Mouse (Mus musculus) neural tube, embryonic 15.5 days (tissue): ENCODE results near the gene Gm36864. TPM values are rescaled to one million over a fixed set of nuclear protein-coding genes. Genes with fewer than 3 reads are reported as not detected.
A peak's percentile ranks its signal among the peaks of the same experiment; 100 is the strongest.

ENCODE experiments used
- ATAC-seq: fragments of 200-750 bp; cut with Nextera tagmentation; 2 replicates; pipeline ENCODE4 v1.8.0; 2017; ENCODE audit warnings: mild to moderate bottlenecking, moderate TSS enrichment, moderate library complexity; ENCODE audit not compliant: low FRiP score
- H3K27ac ChIP-seq: fragments of 300-500 bp; sonication (generic); replicated peaks from 2 replicates; pipeline ENCODE4 v1.5.1; 2015; ENCODE audit warnings: mild to moderate bottlenecking, inconsistent platforms
- H3K27me3 ChIP-seq: fragments of 300-500 bp; sonication (generic); replicated peaks from 2 replicates; pipeline ENCODE4 v1.6.1; 2015; ENCODE audit warnings: inconsistent platforms
- H3K36me3 ChIP-seq: fragments of 300-500 bp; sonication (generic); 2 replicates; pipeline ENCODE4 v1.6.1; 2015; ENCODE audit warnings: inconsistent platforms
- H3K4me1 ChIP-seq: fragments of 300-500 bp; sonication (generic); 2 replicates; pipeline ENCODE4 v1.6.1; 2015; ENCODE audit warnings: inconsistent platforms
- H3K4me2 ChIP-seq: fragments of 300-500 bp; sonication (generic); 2 replicates; pipeline ENCODE4 v1.6.1; 2015; ENCODE audit warnings: inconsistent platforms, mild to moderate bottlenecking, moderate library complexity
- H3K4me3 ChIP-seq: fragments of 300-500 bp; sonication (generic); replicated peaks from 2 replicates; pipeline ENCODE4 v1.5.1; 2015; ENCODE audit warnings: mild to moderate bottlenecking, inconsistent platforms
- H3K9ac ChIP-seq: fragments of 300-500 bp; sonication (generic); replicated peaks from 2 replicates; pipeline ENCODE4 v1.6.1; 2015; ENCODE audit warnings: mild to moderate bottlenecking, inconsistent platforms
- H3K9me3 ChIP-seq: fragments of 300-500 bp; sonication (generic); replicated peaks from 2 replicates; pipeline ENCODE4 v1.6.1; 2016; ENCODE audit warnings: inconsistent platforms
- WGBS: fragments of 180-500 bp; shearing (Covaris S2); methylation state at CpG from one replicate; pipeline ENCODE4 v1.1.7; 2015; ENCODE audit warnings: mixed read lengths; 5-methylcytosine and 5-hydroxymethylcytosine counted together
- polyA plus RNA-seq: library from polyadenylated mRNA; unstranded; fragments of >200 nt; fragmentation: Nextera tagmentation; extraction: Ambion mirVana; gene quantifications from 2 replicates; pipeline ENCODE4 v1.2.1, GENCODE M21; 2015

Gene Gm36864
- polyA plus RNA-seq, 1 experiment from 2014 or later: not detected

DNA sequence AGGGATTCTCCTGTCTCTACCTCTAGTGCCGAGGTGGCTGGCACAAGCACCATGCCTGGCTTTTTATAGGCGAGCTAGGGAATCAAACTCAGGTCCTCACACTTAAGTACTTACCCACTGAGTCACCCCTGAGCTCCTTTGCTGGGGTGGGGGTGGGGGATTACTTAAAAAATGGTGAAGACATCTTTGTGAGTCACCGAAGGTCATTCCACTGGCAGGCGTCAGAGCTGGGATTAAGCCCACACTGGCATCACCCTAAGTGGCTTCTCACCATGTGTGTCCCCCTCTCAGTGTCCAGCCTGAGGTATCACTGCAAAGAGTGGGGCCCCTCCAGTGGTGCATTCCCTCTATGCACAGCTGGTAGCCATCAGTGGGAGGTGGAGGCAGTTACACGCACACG is 24.4 kb downstream of the Gm36864 start:
- no peak overlapping the region for H3K4me3 ChIP-seq
- peaks cover 7% of the 10 kb centered on the region for H3K4me1 ChIP-seq
- H3K36me3 ChIP-seq: no peaks in the 10 kb centered on the region
- ATAC-seq: no peak
- H3K27ac ChIP-seq: no peak overlapping the region
- 77% methylated on average over 6 of the region's 6 CpGs for whole genome bisulfite sequencing
- no peak overlapping the region for H3K4me2 ChIP-seq
- H3K27me3 ChIP-seq: 0 out of 2 replicates have a peak, but pooled peaks cover 8% of the 10 kb centered on the region
- H3K9me3 ChIP-seq: no peaks in the 10 kb centered on the region
- no peak overlapping the region for H3K9ac ChIP-seq

DNA sequence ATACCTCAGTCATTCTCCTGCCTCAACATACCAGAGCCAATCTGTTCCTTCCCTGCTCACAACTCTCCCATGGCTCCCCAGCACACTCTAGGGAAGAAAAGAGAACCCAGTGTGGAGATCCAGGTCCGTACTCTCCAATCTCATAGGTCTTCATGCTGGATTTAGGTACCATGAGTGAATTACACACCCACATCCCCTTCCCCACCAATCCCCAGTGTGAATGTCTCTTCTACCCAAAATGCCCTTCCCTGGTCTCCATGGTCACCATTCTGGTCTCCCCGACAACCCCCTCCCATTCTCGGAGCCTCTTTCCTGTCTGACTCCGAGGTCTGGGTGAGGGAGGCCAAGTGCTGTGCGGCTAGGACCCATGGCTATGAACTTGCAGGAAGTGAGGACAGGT is 25.2 kb downstream of the Gm36864 start, which contains the start of gene Gm15517:
TSS of gene Gm15517 (plus strand) at position 301 of the 400 bp plus-strand sequence.
- no peak within 1 kb of the TSS for H3K4me3 ChIP-seq
- WGBS: 46% methylated on average over 5 of the region's 5 CpGs
- no peak within 1 kb of the TSS for H3K27ac ChIP-seq
- H3K4me2 ChIP-seq: no peak within 1 kb of the TSS
- no peaks in the 10 kb centered on the region for H3K36me3 ChIP-seq
- no peaks in the 10 kb centered on the region for H3K9me3 ChIP-seq
- H3K27me3 ChIP-seq: 0 out of 2 replicates have a peak, but pooled peaks cover 11% of the 10 kb centered on the region
- H3K9ac ChIP-seq: no peak within 1 kb of the TSS
- H3K4me1 ChIP-seq: peaks cover 7% of the 10 kb centered on the region
- ATAC-seq: no peak

DNA sequence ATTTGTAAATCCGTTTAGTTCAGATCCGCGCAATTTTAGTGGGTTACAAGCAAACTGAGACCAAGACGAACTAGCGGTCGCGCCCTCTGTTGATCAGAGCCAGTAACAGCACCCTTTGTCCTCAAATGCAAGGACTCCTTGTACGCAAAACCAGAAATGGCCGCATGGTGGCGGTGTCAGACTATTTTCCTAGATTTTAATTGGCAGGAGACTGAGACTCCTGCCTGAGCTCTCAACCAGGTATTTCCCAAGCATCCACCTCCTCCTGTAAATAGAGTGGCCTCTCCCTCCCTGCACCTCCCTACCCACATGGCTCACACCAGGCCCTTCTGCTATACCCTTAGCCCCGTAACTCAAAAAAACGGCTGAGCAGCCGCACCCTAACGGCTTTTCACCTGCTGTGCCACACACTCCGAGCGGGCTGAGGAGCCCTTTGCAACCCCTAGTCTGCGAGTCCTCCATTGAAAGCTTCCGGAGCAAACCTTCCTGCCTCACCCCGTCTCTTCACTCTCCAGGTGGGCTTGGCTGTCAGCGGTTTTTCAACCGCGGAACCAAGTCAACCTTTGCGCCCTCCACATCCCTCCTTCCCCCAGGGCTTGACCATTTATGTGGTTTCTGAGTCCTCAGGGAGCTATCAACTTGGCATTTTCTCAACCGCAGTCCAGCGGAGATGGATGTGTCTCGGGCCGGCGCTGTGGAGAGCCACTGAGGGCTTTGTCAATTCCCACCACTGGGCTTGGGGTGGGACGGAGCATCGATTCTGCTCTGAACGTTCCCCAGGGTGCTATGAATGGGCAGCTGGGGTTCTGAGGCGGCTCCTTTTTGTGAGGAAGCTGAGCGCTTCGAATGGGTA is 27.0 kb downstream of the Gm36864 start:
- WGBS: 1% methylated on average over 34 of the region's 34 CpGs
- H3K36me3 ChIP-seq: no peaks in the 10 kb centered on the region
- peak overlapping the region; percentile 47 for H3K9ac ChIP-seq
- H3K4me3 ChIP-seq: peak overlapping the region; percentile 38
- H3K27me3 ChIP-seq: 0 out of 2 replicates have a peak, but pooled peaks cover 11% of the 10 kb centered on the region
- ATAC-seq: peak; percentile 87
- H3K4me1 ChIP-seq: peaks cover 7% of the 10 kb centered on the region
- peak overlapping the region; percentile 76 for H3K4me2 ChIP-seq
- H3K27ac ChIP-seq: peak overlapping the region; percentile 75
- H3K9me3 ChIP-seq: no peaks in the 10 kb centered on the region

DNA sequence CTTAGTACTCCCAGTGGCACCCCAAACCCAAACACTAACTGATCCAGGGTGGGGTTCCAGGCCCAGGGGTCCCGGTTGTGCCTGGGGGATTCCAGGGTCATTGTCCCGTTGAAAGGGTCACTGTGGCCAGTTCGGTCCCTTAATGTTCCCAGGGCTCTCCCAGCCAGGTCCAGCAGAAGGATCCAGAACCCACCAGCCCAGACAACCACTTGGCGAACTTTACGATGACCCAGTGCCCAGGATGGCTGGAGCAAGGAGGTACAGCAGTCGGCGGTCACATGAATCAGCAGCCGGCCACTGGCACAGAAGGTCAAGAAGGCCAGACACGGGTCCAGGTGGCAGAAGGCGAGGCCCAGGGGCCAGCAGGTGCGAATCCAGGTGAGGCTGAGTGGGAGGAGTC is 32.1 kb downstream of the Gm36864 start:
- Histone ChIP-seq H3K27me3 (peaks cover 7% of the 10 kb centered on the region; the same call in 1 of the 2 replicates), H3K4me2 (no peak overlapping the region), H3K36me3 (no peaks in the 10 kb centered on the region), H3K9ac (no peak overlapping the region), H3K9me3 (no peaks in the 10 kb centered on the region), H3K4me1 (peaks cover 4% of the 10 kb centered on the region), H3K27ac (no peak overlapping the region), H3K4me3 (no peak overlapping the region)
- 83% methylated on average over 11 of the region's 11 CpGs for WGBS
- ATAC-seq: no peak

DNA sequence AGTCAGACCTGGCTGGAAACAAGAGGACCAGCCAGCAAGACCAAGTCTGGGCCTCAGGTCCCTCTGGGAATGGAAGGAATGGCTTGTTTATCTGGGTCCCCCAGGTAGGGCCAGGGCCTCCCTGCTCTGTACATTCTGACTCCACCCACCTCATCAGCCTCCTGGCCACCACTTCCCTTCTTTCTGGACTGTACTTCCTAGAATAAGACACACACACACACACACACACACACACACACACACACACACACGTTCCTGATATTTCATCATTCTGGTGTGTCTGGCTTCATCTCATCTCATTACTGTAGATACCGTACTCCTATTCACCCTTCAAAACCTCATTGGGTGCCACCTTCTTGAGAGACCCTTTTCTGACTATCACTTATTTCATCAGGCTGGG is 33.4 kb downstream of the Gm36864 start:
- whole genome bisulfite sequencing: 93% methylated on average over 2 of the region's 2 CpGs
- no peak overlapping the region for H3K9ac ChIP-seq
- H3K9me3 ChIP-seq: no peaks in the 10 kb centered on the region
- no peak overlapping the region for H3K27ac ChIP-seq
- H3K27me3 ChIP-seq: peaks cover 18% of the 10 kb centered on the region
- no peak overlapping the region for H3K4me3 ChIP-seq
- H3K4me2 ChIP-seq: no peak overlapping the region
- ATAC-seq: no peak
- H3K4me1 ChIP-seq: no peaks in the 10 kb centered on the region
- H3K36me3 ChIP-seq: no peaks in the 10 kb centered on the region

DNA sequence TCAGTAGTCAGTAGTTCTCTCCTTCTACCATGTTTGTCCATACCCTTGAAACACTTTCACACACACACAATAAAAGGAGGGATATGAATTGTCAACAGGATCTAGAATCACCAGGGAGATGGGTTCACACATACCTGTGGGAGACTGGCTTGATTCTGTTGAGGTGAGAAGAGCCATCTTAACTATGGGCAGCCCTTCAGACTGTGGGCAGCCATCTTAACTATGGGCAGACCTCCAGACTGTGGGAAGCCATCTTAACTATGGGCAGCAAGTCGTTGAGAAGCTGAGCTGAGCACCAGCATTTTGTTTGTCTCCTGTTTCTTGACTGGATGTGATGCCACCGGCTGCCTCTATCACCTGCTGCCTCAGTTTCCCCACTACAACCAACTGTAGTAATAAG is 35.3 kb downstream of the Gm36864 start:
- ATAC-seq: peak; percentile 53; the same call in 1 of the 2 replicates
- no peaks in the 10 kb centered on the region for H3K4me1 ChIP-seq
- no peak overlapping the region for H3K4me2 ChIP-seq
- WGBS: 66% methylated on average over 2 of the region's 2 CpGs
- H3K27me3 ChIP-seq: peaks cover 15% of the 10 kb centered on the region
- no peaks in the 10 kb centered on the region for H3K9me3 ChIP-seq
- no peak overlapping the region for H3K27ac ChIP-seq
- no peaks in the 10 kb centered on the region for H3K36me3 ChIP-seq
- H3K9ac ChIP-seq: no peak overlapping the region
- no peak overlapping the region for H3K4me3 ChIP-seq

DNA sequence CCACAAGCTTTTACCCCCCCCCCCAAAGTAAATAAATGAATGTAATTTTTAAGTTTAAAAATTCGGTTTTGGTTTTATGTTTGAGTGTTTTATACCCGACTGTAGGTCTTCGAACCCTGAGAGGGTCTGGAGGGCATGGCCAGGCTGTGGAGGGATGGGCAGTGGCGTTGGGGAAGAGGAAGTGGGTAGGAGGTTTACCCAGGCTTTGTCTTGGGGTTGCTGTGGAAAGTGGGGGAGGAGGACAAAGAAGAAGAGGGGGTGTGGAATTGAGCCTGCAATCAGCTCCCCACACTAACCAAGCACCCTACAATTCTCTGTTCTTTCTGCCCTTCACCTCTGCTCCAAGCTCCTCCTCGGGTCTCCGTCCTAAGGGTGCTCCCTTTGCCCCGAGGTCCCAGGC is 36.6 kb downstream of the Gm36864 start:
- H3K9ac ChIP-seq: no peak overlapping the region
- 89% methylated on average over 7 of the region's 7 CpGs for WGBS
- H3K4me3 ChIP-seq: no peak overlapping the region
- H3K4me1 ChIP-seq: no peaks in the 10 kb centered on the region
- H3K27me3 ChIP-seq: peaks cover 15% of the 10 kb centered on the region
- no peaks in the 10 kb centered on the region for H3K36me3 ChIP-seq
- ATAC-seq: no peak
- H3K9me3 ChIP-seq: no peaks in the 10 kb centered on the region
- no peak overlapping the region for H3K4me2 ChIP-seq
- no peak overlapping the region for H3K27ac ChIP-seq

DNA sequence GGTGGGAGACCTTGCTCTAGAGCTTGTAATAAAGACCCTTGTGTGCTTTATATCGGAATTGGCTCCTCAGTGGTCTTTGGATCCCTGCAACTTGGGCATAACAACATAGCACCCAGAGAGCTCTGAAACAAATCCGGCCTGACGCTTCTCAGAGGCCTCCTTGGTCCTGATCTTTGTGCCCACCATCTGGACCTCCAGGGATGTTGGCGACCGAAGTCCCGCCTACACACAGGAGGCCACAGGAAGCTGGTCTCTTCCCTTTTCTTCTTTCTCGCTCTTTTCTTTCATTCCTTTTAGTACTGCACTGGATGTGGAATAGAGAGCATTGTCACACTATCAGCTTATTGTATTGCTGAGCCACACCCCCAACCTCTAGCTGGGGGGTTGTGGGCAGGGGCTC is 37.5 kb downstream of the Gm36864 start:
- no peak overlapping the region for H3K4me2 ChIP-seq
- H3K4me3 ChIP-seq: no peak overlapping the region
- no peak for ATAC-seq
- no peaks in the 10 kb centered on the region for H3K4me1 ChIP-seq
- H3K36me3 ChIP-seq: no peaks in the 10 kb centered on the region
- peaks cover 15% of the 10 kb centered on the region for H3K27me3 ChIP-seq
- H3K9me3 ChIP-seq: no peaks in the 10 kb centered on the region
- H3K27ac ChIP-seq: no peak overlapping the region
- H3K9ac ChIP-seq: no peak overlapping the region
- 58% methylated on average over 7 of the region's 7 CpGs for WGBS

DNA sequence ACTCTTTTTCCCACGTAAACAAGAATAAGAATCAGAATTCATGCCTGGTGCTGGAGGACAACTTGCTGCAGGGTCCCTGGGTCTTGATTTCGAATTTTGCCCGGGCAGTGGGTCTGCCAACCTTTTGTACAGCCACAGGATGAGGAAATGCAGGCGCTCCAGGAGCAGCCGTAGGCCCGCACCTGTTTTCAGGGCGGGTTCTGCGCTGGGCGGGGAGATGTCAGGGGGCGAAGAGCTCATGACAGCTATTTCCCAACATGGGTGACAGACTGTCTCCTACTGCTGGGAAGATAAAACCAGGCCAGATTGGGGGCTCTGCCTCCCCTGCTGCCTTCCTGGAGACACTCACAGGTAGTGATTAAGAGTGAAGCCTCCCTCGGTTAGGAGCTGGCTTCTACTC is 38.1 kb downstream of the Gm36864 start:
- no peak overlapping the region for H3K27ac ChIP-seq
- no peak for ATAC-seq

DNA sequence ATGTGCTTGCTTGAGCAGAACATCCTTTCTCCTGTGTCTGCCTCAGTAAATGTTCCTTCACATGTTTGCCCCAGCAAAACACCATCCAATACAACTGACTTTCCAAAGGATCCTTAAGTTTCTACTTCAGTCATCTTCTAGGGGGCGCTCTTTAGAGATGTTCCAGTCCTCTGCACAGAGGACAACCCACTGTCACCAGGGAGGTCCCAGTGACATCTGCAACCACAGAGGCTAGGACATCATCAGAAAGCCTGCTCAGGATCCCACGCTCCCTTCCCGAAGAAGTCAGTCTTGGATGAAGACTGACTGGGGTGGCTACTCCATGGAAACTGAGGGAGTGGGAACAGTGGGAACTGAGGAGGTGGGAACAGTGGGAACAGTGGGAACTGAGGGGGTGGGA is 39.6 kb downstream of the Gm36864 start:
- WGBS: 72% methylated on average over 3 of the region's 3 CpGs
- Histone ChIP-seq H3K9ac (no peak overlapping the region), H3K27ac (no peak overlapping the region), H3K36me3 (no peaks in the 10 kb centered on the region), H3K9me3 (no peaks in the 10 kb centered on the region), H3K4me2 (no peak overlapping the region), H3K4me3 (no peak overlapping the region), H3K27me3 (peaks cover 13% of the 10 kb centered on the region; the same call in 1 of the 2 replicates), H3K4me1 (no peaks in the 10 kb centered on the region)
- ATAC-seq: no peak

More for the DNA sequence above, 38.1 kb downstream of the Gm36864 start:
- no peak overlapping the region for H3K9ac ChIP-seq
- H3K9me3 ChIP-seq: no peaks in the 10 kb centered on the region
- no peak overlapping the region for H3K4me3 ChIP-seq
- WGBS: 39% methylated on average over 11 of the region's 11 CpGs
- no peaks in the 10 kb centered on the region for H3K4me1 ChIP-seq
- no peak overlapping the region for H3K4me2 ChIP-seq
- H3K36me3 ChIP-seq: no peaks in the 10 kb centered on the region
- H3K27me3 ChIP-seq: peaks cover 15% of the 10 kb centered on the region

DNA sequence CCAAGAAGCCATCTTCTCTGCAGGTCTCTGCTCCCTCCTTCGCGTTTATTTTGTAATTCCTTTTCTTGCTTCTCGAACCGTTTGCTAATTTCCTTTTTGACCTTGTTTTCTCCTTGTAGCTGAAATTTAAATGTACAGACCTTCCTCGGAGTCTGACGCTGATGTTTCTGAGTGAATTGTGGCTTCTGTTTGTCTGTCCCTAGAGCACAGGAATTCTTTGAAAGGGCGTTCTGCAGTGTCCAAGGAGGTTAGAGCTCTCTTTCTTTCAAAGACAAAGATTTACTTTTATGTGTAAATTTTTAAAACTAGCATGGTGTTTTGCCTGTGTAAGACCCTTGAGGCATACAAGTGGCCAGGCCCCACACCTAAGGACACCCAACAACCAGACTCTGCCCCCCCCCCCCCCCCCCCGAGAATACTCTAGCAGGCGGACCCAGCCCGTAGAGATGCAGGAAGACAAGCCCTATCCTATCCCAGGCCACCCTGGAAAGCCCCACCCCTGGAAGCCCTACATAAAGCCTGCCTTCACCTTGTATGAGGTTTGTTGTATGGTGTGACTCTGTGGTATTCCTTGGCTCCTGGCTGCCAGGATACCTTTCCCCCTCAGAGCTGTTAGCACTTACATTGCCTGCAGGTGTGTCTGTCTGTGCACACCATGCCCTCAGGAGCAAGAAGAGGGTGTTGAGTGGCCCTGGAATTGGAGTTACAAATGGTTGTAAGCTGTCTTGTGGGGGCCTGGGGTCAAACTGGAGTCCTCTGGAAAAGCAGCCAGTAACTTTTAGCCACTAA is 40.7 kb downstream of the Gm36864 start:
- peaks cover 10% of the 10 kb centered on the region; the same call in 1 of the 2 replicates for H3K27me3 ChIP-seq
- no peak for ATAC-seq
- no peaks in the 10 kb centered on the region for H3K4me1 ChIP-seq
- no peaks in the 10 kb centered on the region for H3K9me3 ChIP-seq
- H3K36me3 ChIP-seq: no peaks in the 10 kb centered on the region
- H3K4me3 ChIP-seq: no peak overlapping the region
- H3K9ac ChIP-seq: no peak overlapping the region
- no peak overlapping the region for H3K27ac ChIP-seq
- WGBS: 71% methylated on average over 7 of the region's 10 CpGs
- no peak overlapping the region for H3K4me2 ChIP-seq
